Mouse (Mus musculus): ENCODE data around the gene Tac2.

The Tac2 gene

GRCm38 (mm10) chr10:127724178-127724577, at the start of gene Tac2:
Gene Tac2, plus strand, starts transcription at chr10:127724478.
- no peak for DNase-seq (ENCODE audit: low read depth, low spot score)

GRCm38 (mm10) chr10:127674794-127675522, 49.3 kb upstream of the Tac2 start:
- DNase-seq (ENCODE audit: low read depth, low spot score): peak; percentile 80

GRCm38 (mm10) chr10:127675859-127676398, 48.3 kb upstream of the Tac2 start:
- no peak for DNase-seq (ENCODE audit: low read depth, low spot score)

GRCm38 (mm10) chr10:127676691-127677548, 47.4 kb upstream of the Tac2 start:
- DNase-seq (ENCODE audit: low read depth, low spot score): peak; percentile 96

- no peak for DNase-seq (ENCODE audit: low read depth, low spot score)
These were observed 46.5 kb upstream of the Tac2 start for GRCm38 (mm10) chr10:127677591-127678336.

GRCm38 (mm10) chr10:127679208-127679607, 45.1 kb upstream of the Tac2 start:
- DNase-seq (ENCODE audit: low read depth, low spot score): no peak

- no peak for DNase-seq (ENCODE audit: low read depth, low spot score)
These were observed 44.4 kb upstream of the Tac2 start for GRCm38 (mm10) chr10:127679881-127680280.

- no peak for DNase-seq (ENCODE audit: low read depth, low spot score)
These were observed 41.4 kb upstream of the Tac2 start for GRCm38 (mm10) chr10:127682886-127683285.

- DNase-seq (ENCODE audit: low read depth, low spot score): no peak
These were observed 33.2 kb upstream of the Tac2 start for GRCm38 (mm10) chr10:127691053-127691452.

- DNase-seq (ENCODE audit: low read depth, low spot score): no peak
These were observed 29.6 kb upstream of the Tac2 start for GRCm38 (mm10) chr10:127694636-127695035.

- no peak for DNase-seq (ENCODE audit: low read depth, low spot score)
These were observed 28.5 kb upstream of the Tac2 start for GRCm38 (mm10) chr10:127695775-127696174.

GRCm38 (mm10) chr10:127698966-127699365, 25.3 kb upstream of the Tac2 start:
- no peak for DNase-seq (ENCODE audit: low read depth, low spot score)

- DNase-seq (ENCODE audit: low read depth, low spot score): no peak
These were observed 21.0 kb upstream of the Tac2 start for GRCm38 (mm10) chr10:127703299-127703698.

- DNase-seq (ENCODE audit: low read depth, low spot score): no peak
These were observed 20.0 kb upstream of the Tac2 start for GRCm38 (mm10) chr10:127704293-127704692.

GRCm38 (mm10) chr10:127704766-127705220, 19.5 kb upstream of the Tac2 start, which contains the start of gene Myo1a:
Gene Myo1a, plus strand, starts transcription at chr10:127705170.
- no peak for DNase-seq (ENCODE audit: low read depth, low spot score)

- no peak for DNase-seq (ENCODE audit: low read depth, low spot score)
These were observed 18.5 kb upstream of the Tac2 start for GRCm38 (mm10) chr10:127705783-127706182.

GRCm38 (mm10) chr10:127707721-127708120, 16.6 kb upstream of the Tac2 start:
- DNase-seq (ENCODE audit: low read depth, low spot score): no peak

- no peak for DNase-seq (ENCODE audit: low read depth, low spot score)
These were observed 15.4 kb upstream of the Tac2 start for GRCm38 (mm10) chr10:127708850-127709370.

GRCm38 (mm10) chr10:127710331-127710730, 13.9 kb upstream of the Tac2 start:
- DNase-seq (ENCODE audit: low read depth, low spot score): no peak

- DNase-seq (ENCODE audit: low read depth, low spot score): no peak
These were observed 11.5 kb upstream of the Tac2 start for GRCm38 (mm10) chr10:127712736-127713135.

GRCm38 (mm10) chr10:127721671-127722418, 2.4 kb upstream of the Tac2 start:
- no peak for DNase-seq (ENCODE audit: low read depth, low spot score)

All from retina, postnatal 7 days (tissue).